Mouse (Mus musculus) stomach, embryonic 16.5 days (tissue): ENCODE results near the gene Adcy1. TPM values are rescaled to one million over a fixed set of nuclear protein-coding genes. Genes with fewer than 3 reads are reported as not detected.
A peak's percentile ranks its signal among the peaks of the same experiment; 100 is the strongest.

Experiments
- ATAC-seq: fragments of 200-750 bp; cut with Nextera tagmentation; 2 replicates; pipeline ENCODE4 v1.8.0; 2017; ENCODE audit warnings: moderate number of reproducible peaks, moderate TSS enrichment; ENCODE audit not compliant: insufficient read depth, low FRiP score
- H3K27ac ChIP-seq: fragments of 300-500 bp; sonication (generic); 2 replicates; pipeline ENCODE4 v1.5.1; 2014; ENCODE audit warnings: low read length
- H3K27me3 ChIP-seq: fragments of 300-500 bp; sonication (generic); 2 replicates; pipeline ENCODE4 v1.6.1; 2014; ENCODE audit warnings: low read length, control low read depth, mixed read lengths; ENCODE audit not compliant: control insufficient read depth, insufficient read depth
- H3K36me3 ChIP-seq: fragments of 300-500 bp; sonication (generic); 2 replicates; pipeline ENCODE4 v1.6.1; 2014; ENCODE audit warnings: low read length; ENCODE audit not compliant: control insufficient read depth, insufficient read depth
- H3K4me1 ChIP-seq: fragments of 300-500 bp; sonication (generic); 2 replicates; pipeline ENCODE4 v1.6.1; 2014; ENCODE audit warnings: low read length, control low read depth, mixed read lengths; ENCODE audit not compliant: control insufficient read depth, insufficient read depth
- H3K4me2 ChIP-seq: fragments of 300-500 bp; sonication (generic); 2 replicates; pipeline ENCODE4 v1.6.1; 2014; ENCODE audit warnings: low read depth, low read length, mixed read lengths
- H3K4me3 ChIP-seq: fragments of 300-500 bp; sonication (generic); replicated peaks from 2 replicates; pipeline ENCODE4 v1.5.1; 2014; ENCODE audit warnings: mild to moderate bottlenecking, low read length
- H3K9ac ChIP-seq: fragments of 300-500 bp; sonication (generic); 2 replicates; pipeline ENCODE4 v1.6.1; 2014; ENCODE audit warnings: low read length
- H3K9me3 ChIP-seq: fragments of 300-500 bp; sonication (generic); replicated peaks from 2 replicates; pipeline ENCODE4 v1.6.1; 2016; ENCODE audit warnings: low read length, control low read depth; ENCODE audit not compliant: control insufficient read depth
- WGBS: fragments of 180-500 bp; shearing (Covaris S2); extraction: QIAGEN DNeasy Blood & Tissue Kit; methylation state at CpG from one replicate; pipeline ENCODE4 v1.1.7; 2014; 5-methylcytosine and 5-hydroxymethylcytosine counted together
- polyA plus RNA-seq: library from polyadenylated mRNA; unstranded; fragments of >200 nt; fragmentation: Nextera tagmentation; extraction: Ambion mirVana; gene quantifications from 2 replicates; pipeline ENCODE4 v1.2.1, GENCODE M21; 2015

Gene Adcy1
- polyA plus RNA-seq, 1 experiment from 2014 or later: 2.2 TPM

DNA sequence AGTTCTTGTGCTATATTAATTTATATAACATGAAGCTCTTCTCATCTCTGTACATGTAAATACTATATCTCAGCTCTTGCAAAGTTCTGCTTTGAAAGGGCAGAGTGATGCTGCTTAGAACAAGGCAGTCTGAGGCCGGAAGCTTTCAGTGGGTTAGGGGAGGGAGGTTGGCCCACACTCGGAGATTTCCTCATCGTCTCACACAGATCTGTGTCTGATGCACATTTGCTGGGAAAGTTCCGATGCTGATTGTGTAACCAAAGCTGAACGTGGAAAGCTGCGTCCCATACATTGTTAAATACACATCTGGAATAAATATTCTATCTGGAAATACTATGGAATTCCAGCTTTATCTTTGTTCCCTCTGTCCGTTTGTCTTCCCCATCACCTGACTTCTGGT is 138.9 kb downstream of the Adcy1 start:
- no peaks in the 10 kb centered on the region for H3K36me3 ChIP-seq
- H3K9me3 ChIP-seq: no peaks in the 10 kb centered on the region
- no peak overlapping the region for H3K9ac ChIP-seq
- no peak overlapping the region for H3K4me2 ChIP-seq
- ATAC-seq: no peak
- H3K27me3 ChIP-seq: no peaks in the 10 kb centered on the region
- no peak overlapping the region for H3K27ac ChIP-seq
- WGBS: 66% methylated on average over 7 of the region's 7 CpGs
- no peaks in the 10 kb centered on the region for H3K4me1 ChIP-seq
- no peak overlapping the region for H3K4me3 ChIP-seq

GRCm38 (mm10) chr11:7203846-7204245 is 140.6 kb downstream of the Adcy1 start:
- Histone ChIP-seq H3K4me2 (no peak overlapping the region), H3K4me1 (no peaks in the 10 kb centered on the region), H3K36me3 (no peaks in the 10 kb centered on the region), H3K27ac (no peak overlapping the region), H3K9ac (no peak overlapping the region), H3K4me3 (no peak overlapping the region), H3K9me3 (no peaks in the 10 kb centered on the region), H3K27me3 (no peaks in the 10 kb centered on the region)
- WGBS: 86% methylated on average over 9 of the region's 9 CpGs
- ATAC-seq: no peak

DNA sequence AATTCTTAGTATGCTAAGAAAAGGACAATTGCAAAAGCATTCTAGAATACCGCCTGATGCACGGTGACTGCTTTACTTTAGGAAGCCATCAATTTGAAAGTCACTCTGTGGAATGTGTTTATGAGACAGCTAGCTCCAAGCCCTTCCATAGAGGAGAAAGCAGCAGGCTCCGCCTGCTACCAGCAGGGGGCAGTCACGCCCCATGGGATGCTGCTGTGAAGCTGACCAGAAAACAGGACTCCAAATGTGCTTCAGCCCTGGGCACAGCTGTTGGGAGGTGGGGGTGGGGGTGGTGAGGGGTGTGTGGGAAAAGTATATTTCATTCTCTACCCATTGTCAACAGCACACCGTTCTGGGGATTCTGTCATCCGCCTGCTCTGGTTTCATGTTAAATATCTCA is 147.1 kb downstream of the Adcy1 start:
- Histone ChIP-seq H3K4me2 (no peak overlapping the region), H3K36me3 (no peaks in the 10 kb centered on the region), H3K27ac (no peak overlapping the region), H3K9me3 (no peaks in the 10 kb centered on the region), H3K27me3 (peaks cover 18% of the 10 kb centered on the region), H3K9ac (no peak overlapping the region), H3K4me3 (no peak overlapping the region), H3K4me1 (peaks cover 16% of the 10 kb centered on the region; the same call in 1 of the 2 replicates)
- WGBS: 12% methylated on average over 6 of the region's 6 CpGs
- ATAC-seq: no peak

DNA sequence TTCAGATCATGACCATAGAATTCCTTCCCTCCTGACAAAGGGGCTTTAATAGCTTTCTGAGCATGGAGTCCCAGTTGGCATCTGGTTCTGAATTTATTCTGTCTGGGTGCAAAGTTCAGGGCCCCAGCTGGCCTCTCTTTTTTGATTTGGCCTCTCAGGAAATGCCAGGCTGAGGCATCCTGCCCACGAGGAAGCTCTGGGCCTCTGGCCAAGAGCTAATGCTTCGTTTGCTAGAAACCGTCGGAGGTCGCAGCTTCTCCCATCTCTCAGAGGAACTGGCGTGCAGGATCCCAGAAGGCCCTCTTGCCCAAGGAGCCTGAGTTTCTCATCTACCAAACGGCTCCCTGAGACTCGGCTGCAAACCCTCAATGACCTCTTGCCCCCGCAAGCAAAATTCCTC is 147.9 kb downstream of the Adcy1 start:
- peaks cover 18% of the 10 kb centered on the region for H3K27me3 ChIP-seq
- no peak overlapping the region for H3K27ac ChIP-seq
- peak overlapping the region; percentile 10; the same call in 1 of the 2 replicates for H3K4me2 ChIP-seq
- ATAC-seq: no peak
- 19% methylated on average over 9 of the region's 9 CpGs for WGBS
- no peak overlapping the region for H3K4me3 ChIP-seq
- no peak overlapping the region for H3K9ac ChIP-seq
- no peaks in the 10 kb centered on the region for H3K36me3 ChIP-seq
- no peaks in the 10 kb centered on the region for H3K9me3 ChIP-seq
- H3K4me1 ChIP-seq: peaks cover 16% of the 10 kb centered on the region; the same call in 1 of the 2 replicates

DNA sequence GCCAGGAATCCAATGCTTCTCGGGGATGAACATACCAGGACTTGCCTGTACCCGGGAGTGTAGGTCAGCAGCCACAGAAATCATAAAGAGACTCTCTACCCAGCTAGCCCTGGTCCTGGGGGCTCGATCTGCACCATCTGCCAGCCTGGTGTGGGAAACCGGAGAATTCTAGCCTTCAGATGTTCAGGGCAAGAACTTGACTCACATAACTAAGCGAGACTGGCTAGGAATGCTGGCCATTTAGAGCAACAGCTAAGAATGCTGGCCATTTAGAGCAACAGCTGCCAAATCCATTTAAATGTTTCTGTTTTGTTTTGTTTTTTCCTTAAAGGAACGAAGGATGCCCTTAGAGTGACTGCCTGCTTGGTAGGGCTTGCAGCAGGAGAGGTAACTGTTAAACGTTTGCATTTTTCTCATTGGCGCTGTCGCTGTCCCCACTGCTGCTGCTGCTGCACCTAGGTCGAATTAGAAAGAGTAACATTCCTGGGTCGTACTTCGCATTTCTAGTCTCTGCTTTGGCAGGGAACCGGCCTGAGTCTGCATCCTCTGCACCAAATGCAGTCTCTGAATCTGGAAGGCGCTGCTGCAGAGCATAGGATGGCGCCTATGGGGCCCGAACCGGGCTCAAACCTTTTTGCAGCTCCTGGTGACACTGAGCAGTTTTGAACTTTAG is 149.0 kb downstream of the Adcy1 start:
- Histone ChIP-seq H3K27ac (no peak overlapping the region), H3K4me2 (peak overlapping the region; percentile 94), H3K9ac (peak overlapping the region; percentile 73), H3K9me3 (no peaks in the 10 kb centered on the region), H3K27me3 (peaks cover 18% of the 10 kb centered on the region), H3K36me3 (no peaks in the 10 kb centered on the region), H3K4me1 (peaks cover 16% of the 10 kb centered on the region; the same call in 1 of the 2 replicates), H3K4me3 (peak overlapping the region; percentile 65)
- WGBS: 20% methylated on average over 17 of the region's 17 CpGs
- no peak for ATAC-seq

DNA sequence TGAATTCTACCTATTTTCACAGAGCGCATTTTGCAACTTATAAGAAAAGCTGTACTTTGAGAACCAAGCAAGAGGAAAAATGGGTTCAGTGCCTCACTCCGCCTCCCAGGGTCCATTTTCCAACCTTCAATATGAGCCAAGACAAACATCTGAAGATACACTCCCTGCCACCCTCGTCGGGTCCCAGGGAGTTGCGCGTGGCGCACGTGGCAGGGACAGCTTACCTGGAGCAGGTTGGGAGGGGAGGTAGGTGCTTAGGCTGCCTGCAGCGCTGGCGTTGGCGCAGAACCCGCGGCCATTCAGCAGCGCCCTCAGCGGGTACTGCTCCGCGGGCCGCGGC is 149.8 kb downstream of the Adcy1 start:
- WGBS: 2% methylated on average over 19 of the region's 19 CpGs
- H3K36me3 ChIP-seq: no peaks in the 10 kb centered on the region
- peaks cover 16% of the 10 kb centered on the region; the same call in 1 of the 2 replicates for H3K4me1 ChIP-seq
- H3K9me3 ChIP-seq: no peaks in the 10 kb centered on the region
- ATAC-seq: no peak
- peak overlapping the region; percentile 94 for H3K4me2 ChIP-seq
- H3K4me3 ChIP-seq: peak overlapping the region; percentile 65
- H3K27me3 ChIP-seq: peaks cover 18% of the 10 kb centered on the region
- no peak overlapping the region for H3K27ac ChIP-seq
- H3K9ac ChIP-seq: peak overlapping the region; percentile 73

- Histone ChIP-seq H3K36me3 (no peaks in the 10 kb centered on the region), H3K27ac (0 out of 2 replicates have a peak within 1 kb of the TSS, but pooled peaks have one; percentile 53), H3K27me3 (peaks cover 18% of the 10 kb centered on the region), H3K9me3 (no peaks in the 10 kb centered on the region), H3K4me1 (peaks cover 16% of the 10 kb centered on the region; the same call in 1 of the 2 replicates), H3K9ac (peak within 1 kb of the TSS; percentile 73), H3K4me2 (peak within 1 kb of the TSS; percentile 94), H3K4me3 (peak within 1 kb of the TSS; percentile 65)
- under 1% methylated on average over 103 of the region's 104 CpGs for WGBS
- peak; percentile 85 for ATAC-seq
These were observed 150.4 kb downstream of the Adcy1 start, which contains the start of gene Igfbp3 for GRCm38 (mm10) chr11:7213501-7214341. Gene Igfbp3 (minus strand): TSS chr11:7213923.

DNA sequence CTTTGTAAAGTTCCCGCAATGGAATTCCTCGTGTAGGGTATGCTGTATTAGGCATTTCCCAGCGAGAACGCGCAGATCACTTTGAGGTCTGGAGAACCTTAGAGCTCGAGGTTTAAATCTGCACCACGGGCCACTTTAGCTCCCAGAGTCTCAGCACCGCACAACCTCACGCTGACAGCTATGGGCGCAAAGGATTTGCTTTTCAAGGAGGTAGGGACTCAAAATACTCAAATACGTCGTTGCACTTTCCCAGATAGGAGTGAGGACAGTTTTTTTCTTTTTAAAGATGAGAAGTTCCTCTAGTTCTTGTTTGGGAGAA is 151.0 kb downstream of the Adcy1 start:
- ATAC-seq: no peak

GRCm38 (mm10) chr11:7214761-7215160 is 151.5 kb downstream of the Adcy1 start:
- Histone ChIP-seq H3K27me3 (peaks cover 18% of the 10 kb centered on the region), H3K9me3 (no peaks in the 10 kb centered on the region), H3K4me3 (peak overlapping the region; percentile 65), H3K36me3 (no peaks in the 10 kb centered on the region), H3K4me1 (peaks cover 16% of the 10 kb centered on the region; the same call in 1 of the 2 replicates), H3K4me2 (peak overlapping the region; percentile 94), H3K9ac (no peak overlapping the region), H3K27ac (no peak overlapping the region)
- no peak for ATAC-seq
- 4% methylated on average over 14 of the region's 14 CpGs for WGBS

More for the DNA sequence above, 151.0 kb downstream of the Adcy1 start:
- H3K4me3 ChIP-seq: peak overlapping the region; percentile 65
- under 1% methylated on average over 12 of the region's 12 CpGs for WGBS
- no peak overlapping the region for H3K27ac ChIP-seq
- no peaks in the 10 kb centered on the region for H3K36me3 ChIP-seq
- peaks cover 18% of the 10 kb centered on the region for H3K27me3 ChIP-seq
- H3K9ac ChIP-seq: peak overlapping the region; percentile 73
- peaks cover 16% of the 10 kb centered on the region; the same call in 1 of the 2 replicates for H3K4me1 ChIP-seq
- no peaks in the 10 kb centered on the region for H3K9me3 ChIP-seq
- peak overlapping the region; percentile 94 for H3K4me2 ChIP-seq
